Mouse (Mus musculus) lung, embryonic 14.5 days (tissue): Measurements from ENCODE around the gene Mon2. TPM values are rescaled to one million over a fixed set of nuclear protein-coding genes. Genes with fewer than 3 reads are reported as not detected.
"Not testable (repeated sequence)": the region's sequence is repeated elsewhere in the genome, so short reads cannot be mapped to it uniquely, and the experiment has no call there.

Source experiments
- ATAC-seq: fragments of 200-750 bp; cut with Nextera tagmentation; 2 replicates; pipeline ENCODE4 v1.8.0; 2017; ENCODE audit warnings: mild to moderate bottlenecking, moderate TSS enrichment, moderate library complexity; ENCODE audit not compliant: insufficient read depth
- DNase-seq: peaks from one replicate; pipeline ENCODE4 v3.0.0-alpha.2; 2015
- H3K27ac ChIP-seq: fragments of 300-500 bp; sonication (generic); 2 replicates; pipeline ENCODE4 v1.5.1; 2014; ENCODE audit warnings: low read depth, mild to moderate bottlenecking, moderate library complexity
- H3K27me3 ChIP-seq: fragments of 300-500 bp; sonication (generic); 2 replicates; pipeline ENCODE4 v1.6.1; 2014; ENCODE audit warnings: low read length, control low read depth; ENCODE audit not compliant: insufficient read depth
- H3K36me3 ChIP-seq: fragments of 300-500 bp; sonication (generic); 2 replicates; pipeline ENCODE4 v1.6.1; 2014; ENCODE audit warnings: control low read depth; ENCODE audit not compliant: insufficient read depth
- H3K4me1 ChIP-seq: fragments of 300-500 bp; sonication (generic); 2 replicates; pipeline ENCODE4 v1.6.1; 2014; ENCODE audit warnings: antibody characterized with exemption, control low read depth; ENCODE audit not compliant: insufficient read depth
- H3K4me2 ChIP-seq: fragments of 300-500 bp; sonication (generic); 2 replicates; pipeline ENCODE4 v1.6.1; 2014; ENCODE audit warnings: mild to moderate bottlenecking
- H3K4me3 ChIP-seq: fragments of 300-500 bp; sonication (generic); 2 replicates; pipeline ENCODE4 v1.5.1; 2014; ENCODE audit warnings: low read depth, low read length
- H3K9ac ChIP-seq: fragments of 300-500 bp; sonication (generic); 2 replicates; pipeline ENCODE4 v1.6.1; 2014
- H3K9me3 ChIP-seq: fragments of 300-500 bp; sonication (generic); 2 replicates; pipeline ENCODE4 v1.6.1; 2016; ENCODE audit warnings: low read depth, low read length, control low read depth
- CTCF ChIP-seq: IDR thresholded peaks from 2 replicates; pipeline ENCODE4 v1.5.1; 2016; ENCODE audit warnings: antibody characterized with exemption, low read depth
- WGBS: fragments of 180-500 bp; shearing (Covaris S2); extraction: QIAGEN DNeasy Blood & Tissue Kit; methylation state at CpG from one replicate; pipeline ENCODE4 v1.1.7; 2014; 5-methylcytosine and 5-hydroxymethylcytosine counted together
- polyA plus RNA-seq: library from polyadenylated mRNA; unstranded; fragments of >200 nt; fragmentation: Nextera tagmentation; extraction: Ambion mirVana; gene quantifications from 2 replicates; pipeline ENCODE4 v1.2.1, GENCODE M21; 2014

Mon2 gene
- polyA plus RNA-seq, 1 experiment from 2014 or later = 35.0 TPM

DNA sequence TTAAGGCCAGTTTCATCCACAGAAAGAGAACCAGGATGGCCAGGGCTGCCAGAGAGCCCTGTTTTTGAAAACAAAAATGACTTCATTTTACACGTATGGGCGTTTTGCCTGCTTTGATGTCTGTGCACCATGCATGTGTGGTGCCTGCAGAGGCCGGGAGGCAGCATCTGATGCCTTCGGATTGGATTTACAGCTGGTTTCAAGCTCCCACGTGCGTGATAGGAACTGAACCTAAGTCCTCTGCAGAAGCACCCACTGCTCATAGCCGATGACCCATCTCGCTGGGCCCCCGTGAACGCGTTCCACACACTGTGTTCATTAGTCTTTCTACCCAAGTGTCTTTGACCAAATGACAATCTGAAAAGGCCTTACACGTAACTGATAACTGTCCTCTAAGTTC is 96.2 kb downstream of the Mon2 start:
- H3K4me3 ChIP-seq = no peak overlapping the region
- no peak overlapping the region for H3K27ac ChIP-seq
- no peak overlapping the region for H3K4me2 ChIP-seq
- 94% methylated on average over 12 of the region's 12 CpGs for WGBS
- ATAC-seq (no peak), DNase-seq (no peak)
- H3K27me3 ChIP-seq = no peaks in the 10 kb centered on the region
- H3K9me3 ChIP-seq = no peaks in the 10 kb centered on the region
- H3K4me1 ChIP-seq = peaks cover 10% of the 10 kb centered on the region
- H3K36me3 ChIP-seq = peaks cover 26% of the 10 kb centered on the region
- H3K9ac ChIP-seq = no peak overlapping the region
- TF ChIP-seq CTCF = no peak

DNA sequence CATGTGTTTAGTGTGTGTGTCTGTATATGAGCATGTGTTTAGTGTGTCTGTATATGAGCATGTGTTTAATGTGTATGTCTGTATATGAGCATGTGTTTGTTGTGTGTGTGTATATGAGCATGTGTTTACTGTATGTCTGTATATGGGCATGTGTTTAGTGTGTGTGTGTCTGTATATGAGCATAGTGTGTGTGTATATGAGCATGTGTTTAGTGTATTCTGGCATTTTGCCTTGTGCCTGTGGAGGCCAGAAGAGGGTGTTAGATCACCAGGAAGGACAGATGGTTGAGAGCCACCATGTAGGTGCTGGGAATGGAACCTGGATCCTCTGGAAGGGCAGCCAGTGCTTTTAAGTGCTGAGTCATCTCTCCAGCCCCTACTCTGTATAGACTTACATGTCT is 96.9 kb downstream of the Mon2 start:
- DNase-seq (no peak), ATAC-seq (peak; percentile 30)
- H3K4me1 ChIP-seq = peaks cover 10% of the 10 kb centered on the region
- no peak overlapping the region for H3K27ac ChIP-seq
- H3K4me2 ChIP-seq = no peak overlapping the region
- no peak for TF ChIP-seq CTCF
- peaks cover 26% of the 10 kb centered on the region for H3K36me3 ChIP-seq
- no peaks in the 10 kb centered on the region for H3K9me3 ChIP-seq
- H3K27me3 ChIP-seq = no peaks in the 10 kb centered on the region
- no peak overlapping the region for H3K9ac ChIP-seq
- no peak overlapping the region for H3K4me3 ChIP-seq

DNA sequence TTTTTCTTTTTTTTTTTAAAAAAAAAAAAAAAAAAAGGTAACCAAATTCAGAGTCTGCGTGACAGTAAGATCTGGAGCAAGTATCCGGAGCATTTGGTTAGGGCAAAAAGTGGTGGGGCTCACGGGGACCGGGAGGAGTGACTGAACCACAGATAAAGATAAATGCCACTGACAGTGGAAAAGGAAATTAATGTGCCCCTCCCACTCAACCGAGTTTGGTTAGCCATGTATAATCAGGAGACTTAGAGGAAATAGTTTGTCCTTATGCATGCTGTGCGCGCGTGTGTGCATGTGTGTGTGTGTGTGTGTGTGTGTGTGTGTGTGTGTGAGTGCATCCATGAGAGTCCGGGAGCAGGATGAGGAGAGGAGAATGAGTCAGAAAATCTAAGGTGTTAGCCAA is 100.3 kb downstream of the Mon2 start:
- Histone ChIP-seq H3K36me3 (peaks cover 15% of the 10 kb centered on the region), H3K9ac (no peak overlapping the region), H3K9me3 (no peaks in the 10 kb centered on the region), H3K4me1 (no peaks in the 10 kb centered on the region), H3K27ac (no peak overlapping the region), H3K4me3 (no peak overlapping the region), H3K27me3 (no peaks in the 10 kb centered on the region), H3K4me2 (no peak overlapping the region)
- ATAC-seq (no peak), DNase-seq (no peak)
- no peak for TF ChIP-seq CTCF
- WGBS = 65% methylated on average over 9 of the region's 9 CpGs

DNA sequence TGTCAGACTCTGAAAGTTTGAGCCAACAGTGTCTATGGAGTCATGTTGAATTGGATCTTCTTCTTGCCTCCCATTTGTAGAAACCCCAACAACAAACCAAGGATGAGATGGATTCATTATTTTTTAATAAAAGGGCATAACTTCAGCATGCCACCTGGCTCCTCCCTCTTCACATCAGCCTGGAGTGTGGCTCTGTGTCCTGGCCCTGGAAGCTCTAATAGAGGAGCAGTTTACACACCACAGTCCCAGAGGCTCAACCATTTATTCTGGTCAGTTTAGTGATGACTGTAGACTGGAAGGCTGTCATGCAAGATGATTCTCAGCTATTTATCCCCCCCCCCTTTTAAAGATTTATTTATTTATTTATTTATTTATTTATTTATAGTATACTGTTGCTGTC is 103.1 kb downstream of the Mon2 start:
- DNase-seq (no peak), ATAC-seq (no peak)
- Histone ChIP-seq H3K4me1 (no peaks in the 10 kb centered on the region), H3K4me3 (no peak overlapping the region), H3K9me3 (no peaks in the 10 kb centered on the region), H3K4me2 (no peak overlapping the region), H3K27me3 (no peaks in the 10 kb centered on the region), H3K9ac (no peak overlapping the region), H3K36me3 (peaks cover 6% of the 10 kb centered on the region; the same call in 1 of the 2 replicates), H3K27ac (no peak overlapping the region)
- TF ChIP-seq CTCF = no peak

DNA sequence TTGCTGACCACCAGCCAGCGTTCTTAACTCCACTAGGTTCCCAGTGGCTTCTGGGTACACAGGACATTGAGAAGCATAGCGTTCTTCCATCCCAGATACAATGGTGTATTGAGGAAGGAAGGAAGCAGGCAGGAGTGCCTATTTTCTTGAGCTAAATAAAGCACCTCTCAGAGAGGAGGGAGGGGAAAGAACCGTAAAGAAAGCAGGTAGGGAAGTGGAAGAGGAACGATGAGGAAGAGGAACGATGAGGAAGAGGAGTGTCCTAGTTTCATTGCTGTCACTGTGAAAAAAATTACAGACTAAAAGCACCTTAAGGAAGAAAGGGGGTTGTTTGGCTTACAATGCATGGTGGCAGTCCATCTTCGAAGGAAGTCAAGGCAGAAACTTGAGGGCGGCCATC is 106.1 kb downstream of the Mon2 start:
- Histone ChIP-seq H3K36me3 (no peaks in the 10 kb centered on the region), H3K27ac (no peak overlapping the region), H3K27me3 (no peaks in the 10 kb centered on the region), H3K4me3 (no peak overlapping the region), H3K4me2 (no peak overlapping the region), H3K9me3 (0 out of 2 replicates have a peak, but pooled peaks cover 3% of the 10 kb centered on the region), H3K9ac (no peak overlapping the region), H3K4me1 (no peaks in the 10 kb centered on the region)
- TF ChIP-seq CTCF = no peak
- WGBS = 79% methylated on average over 7 of the region's 7 CpGs
- ATAC-seq (no peak), DNase-seq (no peak)

DNA sequence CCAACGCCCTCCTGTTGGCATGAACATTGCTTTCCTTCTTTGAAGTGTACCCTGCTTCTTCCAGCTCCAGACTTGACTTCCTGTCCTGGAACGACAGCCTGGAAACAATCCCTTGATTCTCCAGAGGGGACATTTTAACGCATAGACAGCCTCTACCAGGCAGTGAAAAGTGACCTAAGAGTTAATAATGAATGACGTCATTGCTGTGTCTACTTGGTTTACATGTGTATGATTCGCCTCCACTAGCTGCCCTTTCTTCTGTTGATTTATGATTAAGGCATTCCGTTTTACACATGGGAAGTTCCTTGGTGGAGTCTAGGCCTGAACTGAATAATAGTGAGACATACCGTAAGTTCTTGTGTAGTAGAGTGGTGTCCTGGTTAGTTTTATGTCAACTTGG is 109.9 kb downstream of the Mon2 start:
- no peaks in the 10 kb centered on the region for H3K36me3 ChIP-seq
- H3K27me3 ChIP-seq = no peaks in the 10 kb centered on the region
- no peak overlapping the region for H3K4me3 ChIP-seq
- H3K27ac ChIP-seq = no peak overlapping the region
- H3K9ac ChIP-seq = no peak overlapping the region
- 48% methylated on average over 7 of the region's 7 CpGs for WGBS
- H3K4me1 ChIP-seq = peaks cover 10% of the 10 kb centered on the region; the same call in 1 of the 2 replicates
- no peak for TF ChIP-seq CTCF
- no peak for DNase-seq
- ATAC-seq = no peak
- H3K9me3 ChIP-seq = 0 out of 2 replicates have a peak, but pooled peaks cover 3% of the 10 kb centered on the region
- no peak overlapping the region for H3K4me2 ChIP-seq

DNA sequence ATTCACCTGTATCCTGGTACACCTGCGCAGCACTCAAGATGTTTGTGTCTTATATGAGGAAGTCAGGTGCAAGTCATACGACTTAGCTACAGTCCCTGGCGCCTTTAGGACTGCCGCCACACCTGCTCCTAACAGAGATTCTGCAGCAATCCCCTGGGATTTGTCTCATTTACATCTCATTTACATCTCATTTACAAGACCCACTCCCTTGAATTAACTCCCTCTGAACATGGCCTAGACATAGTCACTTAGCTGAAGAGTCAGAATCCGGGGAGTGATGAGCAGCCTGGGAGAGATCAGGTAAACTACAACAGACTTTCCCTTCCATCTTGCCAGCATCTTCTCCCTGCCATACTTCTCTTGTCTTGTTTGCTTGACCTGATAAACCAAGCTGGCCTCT is 110.7 kb downstream of the Mon2 start:
- 94% methylated on average over 4 of the region's 5 CpGs for WGBS
- H3K9ac ChIP-seq, H3K27ac ChIP-seq, H3K9me3 ChIP-seq, DNase-seq, H3K36me3 ChIP-seq, ATAC-seq, H3K4me3 ChIP-seq, H3K4me2 ChIP-seq, H3K27me3 ChIP-seq: not testable (repeated sequence)
- H3K4me1 ChIP-seq = peaks cover 18% of the 10 kb centered on the region; the same call in 1 of the 2 replicates

DNA sequence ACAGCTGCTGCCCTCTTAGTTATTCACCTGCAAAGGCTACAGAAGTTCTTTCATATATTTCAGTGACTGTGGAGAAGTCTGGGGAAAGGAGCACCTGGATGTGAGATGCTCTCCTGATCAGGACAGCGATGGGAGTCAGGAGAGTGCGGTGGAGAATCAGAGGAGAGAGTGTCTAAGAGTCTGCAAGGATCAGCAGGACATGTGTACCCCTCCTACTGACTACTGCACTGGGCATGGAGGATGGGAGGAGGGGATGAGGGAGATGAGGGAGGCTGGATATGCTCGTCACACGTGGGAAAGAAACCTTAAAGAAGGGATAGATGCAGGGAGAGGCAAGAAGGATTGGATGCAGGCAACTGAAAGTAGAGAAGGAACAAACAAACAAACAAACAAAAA is 112.1 kb downstream of the Mon2 start:
- 42% methylated on average over 4 of the region's 4 CpGs for WGBS
- TF ChIP-seq CTCF = no peak
- Histone ChIP-seq H3K9ac (no peak overlapping the region), H3K4me1 (peaks cover 24% of the 10 kb centered on the region; the same call in 1 of the 2 replicates), H3K27ac (no peak overlapping the region), H3K4me3 (no peak overlapping the region), H3K27me3 (no peaks in the 10 kb centered on the region), H3K36me3 (no peaks in the 10 kb centered on the region), H3K9me3 (0 out of 2 replicates have a peak, but pooled peaks cover 3% of the 10 kb centered on the region), H3K4me2 (peak overlapping the region; percentile 55; the same call in 1 of the 2 replicates)
- ATAC-seq (no peak), DNase-seq (no peak)
